Mouse (Mus musculus) CH12.LX (cell line): Measurements from ENCODE around the gene Ar. TPM values are rescaled to one million over a fixed set of nuclear protein-coding genes. Genes with fewer than 3 reads are reported as not detected.

ENCODE experiments used
- DNase-seq: peaks from one replicate; pipeline ENCODE4 v3.0.0-alpha.2; 2013; ENCODE audit errors: extremely low read depth
- H3K27ac ChIP-seq: 2 replicates; pipeline ENCODE4 v1.5.1; 2012; ENCODE audit warnings: low read depth, mild to moderate bottlenecking, control low read depth, moderate library complexity; ENCODE audit not compliant: insufficient read depth
- H3K27me3 ChIP-seq: replicated peaks from 2 replicates; pipeline ENCODE3; 2012; ENCODE audit warnings: inconsistent platforms
- H3K36me3 ChIP-seq, 2 experiments: replicated peaks in 1 of 2; 2 replicates each; pipeline versions ENCODE3 to v1.6.1; 2012; ENCODE audit warnings: inconsistent platforms in 1 of 2, low read length in 1 of 2, mild to moderate bottlenecking in 1 of 2, mixed read lengths in 1 of 2, moderate library complexity in 1 of 2; ENCODE audit not compliant: control insufficient read depth in 1 of 2, insufficient read depth in 1 of 2
- H3K4me1 ChIP-seq, 2 experiments: 2 replicates each; pipeline ENCODE4 v1.6.1; 2012; ENCODE audit warnings: inconsistent platforms in 1 of 2, moderate library complexity in 1 of 2; ENCODE audit not compliant: insufficient read depth in 2 of 2, control insufficient read depth in 1 of 2
- H3K4me2 ChIP-seq: 2 replicates; pipeline ENCODE4 v1.6.1; 2012; ENCODE audit warnings: low read depth, mild to moderate bottlenecking, control low read depth; ENCODE audit not compliant: poor library complexity, insufficient read depth, severe bottlenecking
- H3K4me3 ChIP-seq, 3 experiments: fragments of 150-350 bp in 1 of 3; sonication (generic) in 1 of 3; replicated peaks in 1 of 3; 2 replicates each; pipeline versions ENCODE3 to v1.5.1; 2011 to 2012; ENCODE audit warnings: low read depth in 2 of 3, low read length in 2 of 3, mild to moderate bottlenecking in 2 of 3, moderate library complexity in 2 of 3, control low read depth in 1 of 3, improper control_type of control experiment in 1 of 3, inconsistent platforms in 1 of 3, mixed read lengths in 1 of 3; ENCODE audit not compliant: poor library complexity in 1 of 3
- H3K79me2 ChIP-seq: replicated peaks from 2 replicates; pipeline ENCODE4 v1.6.1; 2012; ENCODE audit warnings: mild to moderate bottlenecking, moderate library complexity; ENCODE audit not compliant: control insufficient read depth, poor library complexity, insufficient read depth, severe bottlenecking; ENCODE audit errors: extremely low read depth
- H3K9ac ChIP-seq: 2 replicates; pipeline ENCODE4 v1.6.1; 2012; ENCODE audit warnings: low read depth, mild to moderate bottlenecking, control low read depth, moderate library complexity; ENCODE audit not compliant: insufficient read depth
- H3K9me3 ChIP-seq: replicated peaks from 2 replicates; pipeline ENCODE3; 2012; ENCODE audit warnings: low read length, inconsistent platforms, mixed read lengths
- ELF1 ChIP-seq: IDR thresholded peaks from 2 replicates; pipeline ENCODE4 v1.6.1; 2014; ENCODE audit warnings: low read depth, mild to moderate bottlenecking, inconsistent platforms, low read length, improper control_type of control experiment
- EP300 ChIP-seq: IDR thresholded peaks from 2 replicates; pipeline ENCODE4 v1.6.1; 2011; ENCODE audit warnings: low read length, improper control_type of control experiment
- ETS1 ChIP-seq: conservative IDR thresholded peaks from 2 replicates; pipeline ENCODE4 v1.6.1; 2012; ENCODE audit warnings: low read depth, mild to moderate bottlenecking, inconsistent platforms, low read length, improper control_type of control experiment, moderate library complexity
- GABPA ChIP-seq: IDR thresholded peaks from 2 replicates; pipeline ENCODE4 v1.6.1; 2012; ENCODE audit warnings: low read depth, low read length, improper control_type of control experiment, inconsistent platforms; ENCODE audit not compliant: insufficient replicate concordance
- JUN ChIP-seq: IDR thresholded peaks from 2 replicates; pipeline ENCODE4 v1.6.1; 2011; ENCODE audit warnings: low read depth, mild to moderate bottlenecking, low read length, improper control_type of control experiment, moderate library complexity; ENCODE audit not compliant: insufficient read depth
- JUND ChIP-seq: conservative IDR thresholded peaks from 2 replicates; pipeline ENCODE4 v1.6.1; 2011; ENCODE audit warnings: low read depth, low read length, improper control_type of control experiment
- KAT2A ChIP-seq: IDR thresholded peaks from 2 replicates; pipeline ENCODE4 v1.6.1; 2012; ENCODE audit warnings: low read length, improper control_type of control experiment, inconsistent platforms; ENCODE audit not compliant: insufficient replicate concordance
- MAFK ChIP-seq: IDR thresholded peaks from 2 replicates; pipeline ENCODE4 v1.6.1; 2011; ENCODE audit warnings: low read length, improper control_type of control experiment; ENCODE audit not compliant: insufficient replicate concordance
- MEF2A ChIP-seq: IDR thresholded peaks from 2 replicates; pipeline ENCODE4 v1.6.1; 2014; ENCODE audit warnings: low read depth, mild to moderate bottlenecking, inconsistent platforms, low read length, improper control_type of control experiment, borderline replicate concordance
- MXI1 ChIP-seq: IDR thresholded peaks from 2 replicates; pipeline ENCODE4 v1.6.1; 2011; ENCODE audit warnings: mild to moderate bottlenecking, low read depth, low read length, improper control_type of control experiment
- NELFE ChIP-seq: IDR thresholded peaks from 2 replicates; pipeline ENCODE4 v1.6.1; 2011; ENCODE audit warnings: low read depth, low read length, improper control_type of control experiment
- NRF1 ChIP-seq: IDR thresholded peaks from 2 replicates; pipeline ENCODE4 v1.6.1; 2014; ENCODE audit warnings: low read depth, mild to moderate bottlenecking, inconsistent platforms, low read length, improper control_type of control experiment, moderate library complexity
- POLR2A ChIP-seq: IDR thresholded peaks from 2 replicates; pipeline ENCODE4 v1.6.1; 2011; ENCODE audit warnings: low read depth, mild to moderate bottlenecking, improper control_type of control experiment, low read length
- POLR2AphosphoS2 ChIP-seq: IDR thresholded peaks from 2 replicates; pipeline ENCODE4 v1.6.1; 2011; ENCODE audit warnings: low read depth, low read length, improper control_type of control experiment
- SIN3A ChIP-seq: IDR thresholded peaks from 2 replicates; pipeline ENCODE4 v1.6.1; 2012; ENCODE audit warnings: low read length, improper control_type of control experiment, inconsistent platforms
- TCF12 ChIP-seq: IDR thresholded peaks from 2 replicates; pipeline ENCODE4 v1.6.1; 2014; ENCODE audit warnings: low read depth, mild to moderate bottlenecking, inconsistent platforms, low read length, improper control_type of control experiment
- USF1 ChIP-seq: IDR thresholded peaks from 2 replicates; pipeline ENCODE4 v1.6.1; 2014; ENCODE audit warnings: low read depth, mild to moderate bottlenecking, inconsistent platforms, low read length, improper control_type of control experiment
- ZC3H11A ChIP-seq: IDR thresholded peaks from 2 replicates; pipeline ENCODE4 v1.6.1; 2012; ENCODE audit warnings: low read depth, mild to moderate bottlenecking, inconsistent platforms, low read length, improper control_type of control experiment
- ZKSCAN1 ChIP-seq: IDR thresholded peaks from 2 replicates; pipeline ENCODE4 v1.6.1; 2012; ENCODE audit warnings: low read depth, inconsistent platforms, low read length, improper control_type of control experiment, borderline replicate concordance
- ZNF384 ChIP-seq: IDR thresholded peaks from 2 replicates; pipeline ENCODE4 v1.6.1; 2012; ENCODE audit warnings: low read depth, low read length, improper control_type of control experiment, inconsistent platforms
- dilution Hi-C: fragments of 300-500 bp; cut with MboI; formaldehyde crosslinking; loops from 2 replicates; pipeline ENCODE4 v1.14.3; 2020; ENCODE audit warnings: low sequenced_read_pairs; ENCODE audit not compliant: extremely low pct_unique_long_range_greater_than_20kb, extremely low pct_ligation_motif_present
- in situ Hi-C: fragments of 300-500 bp; cut with MboI; formaldehyde crosslinking; loops from 3 replicates; pipeline ENCODE4 v1.14.3; 2019; ENCODE audit warnings: low sequenced_read_pairs, low pct_ligation_motif_present, low pct_unique_long_range_greater_than_20kb, mixed read lengths
- polyA plus RNA-seq: library from polyadenylated mRNA; unstranded; fragments of >175 nt; gene quantifications from 2 replicates; pipeline ENCODE4 v1.2.1, GENCODE M21; 2012; ENCODE audit warnings: low read depth; ENCODE audit not compliant: insufficient read length
- total RNA-seq, 2 experiments: library from RNA; depleted of rRNA; stranded (reverse); fragments of 300-350 nt in 1 of 2; fragments of >200 nt in 1 of 2; gene quantifications; 2 replicates each; pipeline ENCODE4 v1.2.3; 2012 to 2014

The Ar gene
- total RNA-seq (2012; rRNA removed) (not detected in 2 replicates), total RNA-seq (2014; rRNA removed) (not detected in 2 replicates), polyA plus RNA-seq (not detected in 2 replicates)

GRCm38 (mm10) chrX:98148531-98149342 is at the start of gene Ar:
TSS of gene Ar (plus strand) at chrX:98148769.
- H3K79me2 ChIP-seq: no peaks in the 10 kb centered on the region
- in situ Hi-C loops: no loop called here

GRCm38 (mm10) chrX:98149724-98150392 is 1.3 kb downstream of the Ar start:
- H3K9ac ChIP-seq: no peak overlapping the region
- dilution Hi-C loops: no loop called here
- H3K79me2 ChIP-seq: no peaks in the 10 kb centered on the region
- no peak for TF ChIP-seq POLR2AphosphoS2
- no peak overlapping the region for H3K4me2 ChIP-seq
- H3K9me3 ChIP-seq: peaks cover 19% of the 10 kb centered on the region
- H3K4me1 ChIP-seq: no peaks in the 10 kb centered on the region
- no peak overlapping the region for H3K27ac ChIP-seq
- no peak overlapping the region for H3K4me3 ChIP-seq
- DNase-seq: no peak
- no peaks in the 10 kb centered on the region for H3K27me3 ChIP-seq
- in situ Hi-C loops: no loop called here
- no peaks in the 10 kb centered on the region for H3K36me3 ChIP-seq

More at GRCm38 (mm10) chrX:98148531-98149342, at the start of gene Ar:
- Histone ChIP-seq H3K4me2 (no peak within 1 kb of the TSS), H3K27ac (no peak within 1 kb of the TSS), H3K4me1 (no peaks in the 10 kb centered on the region), H3K27me3 (no peaks in the 10 kb centered on the region), H3K4me3 (no peak within 1 kb of the TSS), H3K36me3 (no peaks in the 10 kb centered on the region), H3K9me3 (peaks cover 19% of the 10 kb centered on the region), H3K9ac (no peak within 1 kb of the TSS)
- dilution Hi-C loops: no loop called here
- TF ChIP-seq JUND (no peak), USF1 (no peak), MXI1 (no peak), ZNF384 (no peak), POLR2A (no peak), SIN3A (no peak), NRF1 (no peak), TCF12 (no peak), MAFK (no peak)
- no peak for DNase-seq

- H3K36me3 ChIP-seq: no peaks in the 10 kb centered on the region
- in situ Hi-C loops: no loop called here
- no peak overlapping the region for H3K27ac ChIP-seq
- no peaks in the 10 kb centered on the region for H3K79me2 ChIP-seq
- H3K9ac ChIP-seq: no peak overlapping the region
- TF ChIP-seq JUN: no peak
- no peak for TF ChIP-seq KAT2A
- no peak for TF ChIP-seq ZKSCAN1
- TF ChIP-seq EP300: no peak
- no peak for TF ChIP-seq NRF1
- no peak for TF ChIP-seq MEF2A
- TF ChIP-seq NELFE: no peak
- TF ChIP-seq SIN3A: no peak
- no peak for TF ChIP-seq MAFK
- TF ChIP-seq GABPA: no peak
- no peak for TF ChIP-seq ETS1
- TF ChIP-seq ELF1: no peak
- no peak for TF ChIP-seq ZC3H11A
- TF ChIP-seq POLR2AphosphoS2: no peak
- H3K4me1 ChIP-seq: no peaks in the 10 kb centered on the region
- no peak overlapping the region for H3K4me2 ChIP-seq
- H3K27me3 ChIP-seq: no peaks in the 10 kb centered on the region
- no peak overlapping the region for H3K4me3 ChIP-seq
- peaks cover 19% of the 10 kb centered on the region for H3K9me3 ChIP-seq
- dilution Hi-C loops: no loop called here
- no peak for DNase-seq
Measured at GRCm38 (mm10) chrX:98150393-98151119, 2.0 kb downstream of the Ar start.
